Mouse (Mus musculus): ENCODE results near the gene Col6a3. TPM values are rescaled to one million over a fixed set of nuclear protein-coding genes. Genes with fewer than 3 reads are reported as not detected.

Col6a3 gene
- polyA plus RNA-seq, 1 experiment, result not detected

- TF ChIP-seq GATA1 (IDR thresholded peaks at IDR 0.05; ENCODE audit: borderline replicate concordance, low read length) (no peak), FLI1 (IDR thresholded peaks at IDR 0.05; ENCODE audit: low read length) (no peak)
- Histone ChIP-seq H3K9me3 (no peaks in the 10 kb centered on the region), H3K4me3 (replicated peaks) (no peak overlapping the region), H3K36me3 (replicated peaks; ENCODE audit: low read length) (no peaks in the 10 kb centered on the region), H3K27me3 (replicated peaks) (peaks cover 3% of the 10 kb centered on the region), H3K4me1 (no peaks in the 10 kb centered on the region)
These were observed 73.7 kb downstream of the Col6a3 start for GRCm38 (mm10) chr1:90770027-90770426.

DNA sequence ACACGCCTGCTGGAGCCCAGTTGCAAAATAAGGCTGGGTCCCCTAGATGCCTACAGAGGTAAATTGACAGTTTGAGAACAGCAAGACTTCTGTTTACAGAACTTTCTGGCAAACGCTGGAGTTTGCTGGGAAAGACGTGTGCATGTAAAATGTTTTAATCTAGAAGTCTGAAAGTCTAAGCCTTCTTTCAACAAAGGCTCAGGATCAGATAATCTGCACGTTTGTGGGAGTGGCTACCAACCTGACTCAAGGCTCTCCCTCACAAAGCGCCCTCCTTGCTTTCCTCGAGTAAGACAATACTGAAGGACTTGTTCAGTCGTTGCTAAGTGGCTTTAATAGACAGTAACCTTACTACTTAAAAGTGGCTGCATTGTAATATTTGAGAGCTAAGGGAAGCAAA lies 74.5 kb downstream of the Col6a3 start:
- no peaks in the 10 kb centered on the region for H3K36me3 ChIP-seq (replicated peaks; ENCODE audit: low read length)
- H3K4me1 ChIP-seq, result no peaks in the 10 kb centered on the region
- TF ChIP-seq GATA1 (IDR thresholded peaks at IDR 0.05; ENCODE audit: borderline replicate concordance, low read length) (no peak), FLI1 (IDR thresholded peaks at IDR 0.05; ENCODE audit: low read length) (no peak)
- peaks cover 3% of the 10 kb centered on the region for H3K27me3 ChIP-seq (replicated peaks)
- H3K4me3 ChIP-seq (replicated peaks), result no peak overlapping the region
- no peaks in the 10 kb centered on the region for H3K9me3 ChIP-seq

DNA sequence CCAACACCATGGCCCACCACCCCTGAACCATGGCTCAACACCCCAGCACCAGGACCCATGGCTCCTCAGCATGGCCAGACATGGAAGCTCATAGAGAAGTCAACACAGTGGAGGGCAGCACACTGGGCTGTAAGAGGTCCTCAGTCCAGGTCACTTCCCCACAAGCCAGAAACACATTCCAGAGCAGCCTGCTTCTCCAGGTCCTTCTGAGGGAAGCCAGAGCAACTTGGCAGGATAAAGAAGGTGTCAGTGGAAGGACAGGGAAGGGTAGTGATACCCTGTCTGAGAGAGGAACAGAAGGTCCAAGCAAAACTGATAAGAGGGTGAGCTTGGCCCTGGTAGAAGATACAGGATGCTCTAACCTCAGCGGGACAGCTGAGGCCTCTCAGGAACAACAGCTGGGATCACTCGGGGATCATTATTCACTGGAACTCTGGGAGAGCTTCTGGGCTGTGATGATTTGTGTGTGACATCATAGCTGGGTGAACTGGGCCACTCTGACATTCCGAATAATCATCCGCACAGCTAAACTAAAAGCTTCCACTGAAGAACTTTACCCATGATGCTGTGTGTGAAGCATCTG lies 85.6 kb downstream of the Col6a3 start:
- H3K4me1 ChIP-seq, result no peaks in the 10 kb centered on the region
- H3K4me3 ChIP-seq (replicated peaks), result no peak overlapping the region
- H3K27me3 ChIP-seq (replicated peaks), result no peaks in the 10 kb centered on the region
- no peak for TF ChIP-seq FLI1 (IDR thresholded peaks at IDR 0.05; ENCODE audit: low read length)
- no peak for TF ChIP-seq GATA1 (IDR thresholded peaks at IDR 0.05; ENCODE audit: borderline replicate concordance, low read length)
- H3K9me3 ChIP-seq, result no peaks in the 10 kb centered on the region
- H3K36me3 ChIP-seq (replicated peaks; ENCODE audit: low read length), result no peaks in the 10 kb centered on the region

GRCm38 (mm10) chr1:90753869-90754563 lies 89.8 kb downstream of the Col6a3 start:
- H3K9me3 ChIP-seq, result no peaks in the 10 kb centered on the region

DNA sequence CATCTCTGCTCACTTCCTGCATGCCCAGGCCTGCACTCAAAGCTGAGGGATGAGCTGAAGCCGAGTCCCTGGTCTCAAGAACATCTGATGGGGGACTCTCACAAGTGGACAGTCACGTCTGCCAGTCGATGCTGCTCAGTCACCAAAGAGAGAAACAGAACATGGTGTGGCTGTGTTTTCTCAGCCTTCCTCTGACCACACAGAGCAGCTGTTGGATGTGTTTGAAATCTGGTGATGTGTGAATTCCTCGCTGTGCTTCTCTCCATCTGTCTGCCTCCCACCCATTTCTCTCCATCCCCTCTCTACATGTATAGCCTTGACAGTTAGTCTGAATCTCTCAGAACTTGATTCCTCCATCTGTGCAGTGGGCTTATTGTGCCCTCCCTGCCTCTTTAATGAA lies 92.5 kb downstream of the Col6a3 start:
- no peak for TF ChIP-seq FLI1 (IDR thresholded peaks at IDR 0.05; ENCODE audit: low read length)
- no peak for TF ChIP-seq GATA1 (IDR thresholded peaks at IDR 0.05; ENCODE audit: borderline replicate concordance, low read length)
- Histone ChIP-seq H3K4me1 (no peaks in the 10 kb centered on the region), H3K36me3 (replicated peaks; ENCODE audit: low read length) (no peaks in the 10 kb centered on the region), H3K9me3 (no peaks in the 10 kb centered on the region), H3K27me3 (replicated peaks) (peaks cover 8% of the 10 kb centered on the region), H3K4me3 (replicated peaks) (no peak overlapping the region)

More at GRCm38 (mm10) chr1:90753869-90754563, 89.8 kb downstream of the Col6a3 start:
- Histone ChIP-seq H3K4me1 (no peaks in the 10 kb centered on the region), H3K36me3 (replicated peaks; ENCODE audit: low read length) (no peaks in the 10 kb centered on the region), H3K27me3 (replicated peaks) (peaks cover 3% of the 10 kb centered on the region), H3K4me3 (replicated peaks) (no peak overlapping the region)
- TF ChIP-seq GATA1 (IDR thresholded peaks at IDR 0.05; ENCODE audit: borderline replicate concordance, low read length) (no peak), FLI1 (IDR thresholded peaks at IDR 0.05; ENCODE audit: low read length) (no peak)

GRCm38 (mm10) chr1:90750169-90750568 lies 93.6 kb downstream of the Col6a3 start:
- no peak for TF ChIP-seq FLI1 (IDR thresholded peaks at IDR 0.05; ENCODE audit: low read length)
- TF ChIP-seq GATA1 (IDR thresholded peaks at IDR 0.05; ENCODE audit: borderline replicate concordance, low read length), result no peak
- no peaks in the 10 kb centered on the region for H3K4me1 ChIP-seq
- H3K4me3 ChIP-seq (replicated peaks), result no peak overlapping the region
- H3K9me3 ChIP-seq, result no peaks in the 10 kb centered on the region
- no peaks in the 10 kb centered on the region for H3K36me3 ChIP-seq (replicated peaks; ENCODE audit: low read length)
- H3K27me3 ChIP-seq (replicated peaks), result peaks cover 8% of the 10 kb centered on the region

- Histone ChIP-seq H3K27me3 (replicated peaks) (peaks cover 10% of the 10 kb centered on the region), H3K36me3 (replicated peaks; ENCODE audit: low read length) (no peaks in the 10 kb centered on the region)
- no peak for TF ChIP-seq FLI1 (IDR thresholded peaks at IDR 0.05; ENCODE audit: low read length)
- TF ChIP-seq GATA1 (IDR thresholded peaks at IDR 0.05; ENCODE audit: borderline replicate concordance, low read length), result no peak
These were observed 95.2 kb downstream of the Col6a3 start for GRCm38 (mm10) chr1:90748544-90748943.

DNA sequence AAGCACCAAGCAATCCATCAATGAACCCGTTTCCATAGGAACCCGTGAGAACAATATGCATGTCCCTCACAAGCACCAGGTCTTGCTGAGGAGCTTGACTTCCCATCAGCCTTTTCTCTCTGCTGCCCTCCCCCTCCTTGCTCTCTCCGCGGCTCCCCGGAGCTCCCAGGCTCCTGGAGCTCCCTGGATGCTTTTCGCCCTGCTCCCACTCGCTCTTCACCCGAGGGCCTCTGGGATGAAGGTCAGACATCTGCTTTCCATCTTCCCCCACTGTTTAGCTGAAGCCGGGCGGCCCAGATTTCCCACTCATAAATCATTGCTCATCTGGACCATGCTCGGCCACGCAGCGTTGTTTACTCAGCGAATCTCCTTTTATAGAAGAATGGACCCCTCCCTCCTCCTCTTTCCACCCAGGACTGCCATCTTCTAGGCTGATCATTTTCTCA lies 99.8 kb downstream of the Col6a3 start:
- Histone ChIP-seq H3K9me3 (no peaks in the 10 kb centered on the region), H3K4me3 (replicated peaks) (no peak overlapping the region), H3K36me3 (replicated peaks; ENCODE audit: low read length) (no peaks in the 10 kb centered on the region), H3K27me3 (replicated peaks) (peaks cover 9% of the 10 kb centered on the region), H3K4me1 (no peaks in the 10 kb centered on the region)
- TF ChIP-seq FLI1 (IDR thresholded peaks at IDR 0.05; ENCODE audit: low read length), result no peak
- TF ChIP-seq GATA1 (IDR thresholded peaks at IDR 0.05; ENCODE audit: borderline replicate concordance, low read length), result no peak

More at GRCm38 (mm10) chr1:90748544-90748943, 95.2 kb downstream of the Col6a3 start:
- Histone ChIP-seq H3K9me3 (no peaks in the 10 kb centered on the region), H3K4me1 (no peaks in the 10 kb centered on the region), H3K4me3 (replicated peaks) (no peak overlapping the region)

DNA sequence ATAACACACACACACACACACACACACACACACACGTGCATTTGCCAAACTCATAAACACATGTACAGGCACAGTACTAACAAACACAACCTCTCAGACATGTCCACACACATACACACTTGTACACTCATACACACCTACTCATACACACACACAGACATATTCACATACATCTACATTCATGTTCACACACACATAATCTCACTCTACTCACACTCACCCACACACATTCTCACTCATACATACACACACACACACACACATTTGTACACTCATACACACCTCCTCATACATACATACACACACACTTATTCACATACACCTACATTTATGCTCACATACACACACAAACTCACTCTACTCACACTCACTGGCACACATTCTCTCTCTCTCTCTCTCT lies 100.3 kb downstream of the Col6a3 start:
- TF ChIP-seq FLI1 (IDR thresholded peaks at IDR 0.05; ENCODE audit: low read length) (no peak), GATA1 (IDR thresholded peaks at IDR 0.05; ENCODE audit: borderline replicate concordance, low read length) (no peak)
- Histone ChIP-seq H3K27me3 (replicated peaks) (peaks cover 4% of the 10 kb centered on the region), H3K4me1 (no peaks in the 10 kb centered on the region), H3K36me3 (replicated peaks; ENCODE audit: low read length) (no peaks in the 10 kb centered on the region), H3K9me3 (no peaks in the 10 kb centered on the region), H3K4me3 (replicated peaks) (no peak overlapping the region)

- no peak overlapping the region for H3K4me3 ChIP-seq (replicated peaks)
- H3K9me3 ChIP-seq, result no peaks in the 10 kb centered on the region
- peaks cover 4% of the 10 kb centered on the region for H3K27me3 ChIP-seq (replicated peaks)
- H3K4me1 ChIP-seq, result no peaks in the 10 kb centered on the region
- TF ChIP-seq GATA1 (IDR thresholded peaks at IDR 0.05; ENCODE audit: borderline replicate concordance, low read length), result no peak
- no peak for TF ChIP-seq FLI1 (IDR thresholded peaks at IDR 0.05; ENCODE audit: low read length)
- no peaks in the 10 kb centered on the region for H3K36me3 ChIP-seq (replicated peaks; ENCODE audit: low read length)
These were observed 101.1 kb downstream of the Col6a3 start for GRCm38 (mm10) chr1:90742641-90743040.

Measured in megakaryocyte, embryonic 14.5 days (primary cell).